Mouse (Mus musculus): ENCODE data around the gene Rhod.

Gene Rhod

DNA sequence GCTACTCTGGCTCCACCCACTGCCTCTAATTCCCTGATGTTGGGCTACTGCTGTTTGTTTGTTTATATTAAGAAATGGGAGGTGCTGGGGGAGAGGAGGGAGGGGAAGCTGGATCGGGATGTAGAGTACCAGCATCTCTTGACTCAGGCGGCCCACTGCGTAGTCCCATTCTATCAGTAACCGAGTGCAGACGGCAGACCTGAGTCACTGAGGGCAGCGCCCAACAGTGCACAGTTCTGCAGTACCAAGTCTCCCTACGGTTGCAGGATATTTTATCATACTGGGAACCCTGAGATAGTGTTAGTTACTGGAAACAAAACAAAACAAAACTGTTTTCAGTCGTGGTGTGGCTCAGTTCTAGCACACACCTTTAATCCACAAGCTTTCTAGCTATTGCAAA is 11.9 kb upstream of the Rhod start:
- no peak for DNase-seq (ENCODE audit: extremely low read depth, insufficient read length, low spot score)

DNA sequence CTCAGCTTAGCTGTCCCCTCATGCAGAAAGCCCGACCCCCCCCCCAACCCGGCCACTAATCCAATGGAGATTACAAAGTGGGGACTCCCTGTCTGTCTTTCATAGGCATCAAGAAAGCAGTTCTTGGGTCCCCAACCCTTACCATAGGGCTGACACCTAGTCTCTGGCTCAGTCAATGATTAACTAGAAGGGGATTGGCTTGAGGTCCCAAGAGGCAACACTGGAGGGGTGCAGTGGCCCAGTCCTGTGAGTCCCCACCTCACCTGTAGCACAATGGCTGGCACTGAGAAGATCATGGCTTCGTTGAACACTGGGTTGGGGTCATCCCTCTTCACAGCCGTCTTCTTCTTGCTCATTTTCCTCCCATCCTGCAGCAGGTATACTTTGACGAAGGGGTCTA is 11.4 kb upstream of the Rhod start:
- DNase-seq (ENCODE audit: extremely low read depth, insufficient read length, low spot score), result no peak

- no peak for DNase-seq (ENCODE audit: extremely low read depth, insufficient read length, low spot score)
These were observed 10.0 kb upstream of the Rhod start for GRCm38 (mm10) chr19:4449230-4449629.

DNA sequence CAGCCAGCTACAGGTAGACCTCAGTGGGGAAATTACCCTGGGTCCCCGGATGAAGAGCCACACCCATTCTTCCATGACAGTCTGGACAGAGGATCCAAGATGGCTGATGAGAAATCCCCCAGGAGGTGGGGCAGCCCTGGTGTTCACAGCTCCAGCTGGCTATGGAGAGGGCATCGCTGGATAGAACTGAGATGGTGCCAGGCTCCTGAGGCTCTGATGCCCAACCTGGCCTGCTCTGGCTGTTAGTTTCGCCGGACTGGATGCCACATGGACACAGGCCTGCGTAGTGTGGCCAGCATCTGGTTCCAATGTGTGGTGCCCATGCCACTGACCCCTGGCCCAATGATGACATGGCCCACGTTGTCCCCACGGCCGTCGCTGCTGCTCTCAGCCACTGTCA is 8.2 kb upstream of the Rhod start:
- no peak for DNase-seq (ENCODE audit: extremely low read depth, insufficient read length, low spot score)

DNA sequence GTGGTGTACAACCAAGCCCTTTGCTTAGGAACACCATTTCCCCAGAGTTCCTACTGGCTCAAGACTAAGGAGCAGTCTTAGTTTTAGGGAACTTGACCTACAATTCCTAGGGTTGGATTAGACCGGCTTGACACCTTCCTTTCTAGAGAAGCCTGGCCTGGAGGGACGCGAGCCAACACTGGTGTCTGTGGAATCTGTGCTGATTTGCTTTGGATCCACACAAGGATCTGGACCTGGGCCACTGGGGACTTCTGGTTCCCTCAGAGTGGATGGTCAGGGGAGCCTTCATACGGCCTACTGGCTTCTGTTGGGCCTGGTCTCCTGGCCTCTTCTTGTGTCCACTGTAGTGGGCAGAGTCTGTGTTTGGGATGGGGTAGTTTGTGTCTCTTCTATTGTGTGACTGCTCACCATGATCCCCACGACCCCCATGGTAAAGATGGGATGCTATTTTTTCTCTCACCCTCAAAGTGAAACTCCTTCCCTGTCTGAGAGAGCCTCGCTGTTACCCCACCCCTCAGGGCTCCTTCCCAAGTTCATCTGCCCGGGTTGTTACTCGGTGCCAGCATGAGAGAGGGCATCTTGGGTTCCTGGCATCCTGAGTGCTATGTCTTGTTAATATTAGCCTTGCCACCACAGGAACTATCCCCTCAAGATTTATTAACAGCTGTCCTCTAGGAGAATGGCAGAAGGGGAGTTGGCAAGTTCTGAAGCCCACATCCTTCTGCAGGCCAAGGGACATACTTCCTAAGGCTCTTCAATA is 7.6 kb upstream of the Rhod start:
- no peak for DNase-seq (ENCODE audit: extremely low read depth, insufficient read length, low spot score)

DNA sequence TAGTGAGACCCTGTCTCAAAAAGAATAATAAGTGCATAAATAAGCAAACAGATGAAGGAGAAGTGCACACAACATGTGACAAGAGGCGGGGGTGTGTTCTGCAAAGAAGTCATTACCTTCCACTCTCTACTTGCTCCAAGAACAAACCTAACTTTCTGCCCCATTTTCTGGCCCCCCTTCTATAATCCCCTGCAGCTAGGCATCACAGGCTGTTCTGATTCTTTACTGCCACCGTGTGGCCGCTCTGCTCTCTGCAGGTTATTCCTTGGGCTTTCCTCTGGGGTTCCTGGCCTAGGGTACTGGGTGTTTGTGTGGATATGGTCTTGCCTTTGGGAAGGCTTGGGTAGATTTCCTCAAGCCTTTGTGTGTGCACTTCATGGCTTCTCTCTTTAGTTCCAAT is 3.2 kb upstream of the Rhod start:
- no peak for DNase-seq (ENCODE audit: extremely low read depth, insufficient read length, low spot score)

DNA sequence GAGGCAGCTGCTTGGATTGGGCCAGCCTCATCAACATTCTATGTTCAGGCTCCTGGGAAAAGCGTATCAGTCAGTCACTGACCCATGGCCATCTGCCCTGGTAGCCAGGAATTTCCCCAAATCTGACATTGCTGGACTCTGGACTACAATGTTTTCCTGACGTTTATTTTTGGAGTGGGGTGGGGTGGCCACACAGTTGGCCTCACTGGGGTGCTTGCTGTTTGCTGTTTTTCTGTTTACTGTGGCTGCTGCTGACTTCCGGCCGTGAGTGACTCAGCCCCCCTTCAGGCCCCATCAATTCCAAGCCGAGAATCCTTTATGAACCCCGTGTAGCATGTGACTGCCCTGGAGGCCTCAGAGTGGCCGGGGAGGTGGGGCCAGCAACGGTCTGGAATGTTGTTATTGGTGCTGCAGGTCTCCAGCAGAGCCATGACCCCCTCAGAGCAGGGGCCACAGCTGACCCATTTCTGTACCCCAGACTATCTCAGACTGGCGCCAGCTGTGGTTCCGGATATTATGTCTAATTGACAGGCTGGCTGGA is 2.5 kb upstream of the Rhod start:
- peak; percentile 69 for DNase-seq (ENCODE audit: extremely low read depth, insufficient read length, low spot score)

DNA sequence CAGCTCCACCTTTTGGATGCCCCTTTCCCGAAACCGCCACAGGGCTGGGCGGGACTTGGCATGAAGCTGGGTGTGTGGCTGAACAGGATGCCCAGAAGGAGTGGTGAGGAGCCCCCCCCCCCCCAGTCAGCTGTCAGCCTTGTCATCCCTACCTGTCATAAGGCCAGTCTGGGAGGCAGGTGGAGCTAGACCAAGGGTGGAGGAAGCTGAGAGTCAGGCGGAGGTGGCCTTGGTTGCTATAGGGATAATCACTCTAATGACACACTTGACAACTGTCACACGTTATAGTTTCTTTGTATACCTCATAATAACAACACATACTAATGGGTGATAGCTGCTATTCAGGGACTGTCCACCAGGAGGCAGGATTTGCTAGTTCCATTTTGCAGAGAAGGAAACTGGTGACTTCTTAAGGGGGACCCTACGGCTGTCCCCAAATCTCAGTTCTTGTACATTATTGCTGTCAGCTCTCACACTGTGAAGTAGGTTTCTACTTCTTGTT is 1.9 kb upstream of the Rhod start:
- peak; percentile 71 for DNase-seq (ENCODE audit: extremely low read depth, insufficient read length, low spot score)

- peak; percentile 42 for DNase-seq (ENCODE audit: extremely low read depth, insufficient read length, low spot score)
These were observed 990 bp upstream of the Rhod start for GRCm38 (mm10) chr19:4440222-4440621.

DNA sequence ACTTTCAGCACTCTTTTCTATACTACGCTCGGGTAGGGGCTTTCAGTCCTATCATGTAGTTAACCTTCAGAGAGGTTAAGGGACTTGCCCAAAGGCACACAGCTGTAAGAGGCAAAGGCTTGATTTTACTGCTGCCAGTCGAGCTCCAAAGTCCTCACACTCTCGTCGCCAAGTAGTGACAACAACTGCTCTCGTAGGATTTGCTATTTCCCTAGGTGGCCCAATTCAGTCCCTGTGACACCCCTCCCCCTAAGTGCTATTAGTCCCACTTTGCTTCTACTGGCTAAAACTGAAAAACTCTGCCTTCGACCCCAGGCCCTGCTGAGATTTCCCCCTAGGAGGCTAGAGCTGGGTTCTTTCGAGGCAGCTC is 456 bp downstream of the Rhod start:
- no peak for DNase-seq (ENCODE audit: extremely low read depth, insufficient read length, low spot score)

GRCm38 (mm10) chr19:4437886-4438285 is 1.3 kb downstream of the Rhod start:
- DNase-seq (ENCODE audit: extremely low read depth, insufficient read length, low spot score), result peak; percentile 51

GRCm38 (mm10) chr19:4436254-4436653 is 3.0 kb downstream of the Rhod start:
- DNase-seq (ENCODE audit: extremely low read depth, insufficient read length, low spot score), result no peak

GRCm38 (mm10) chr19:4434999-4435398 is 4.2 kb downstream of the Rhod start:
- no peak for DNase-seq (ENCODE audit: extremely low read depth, insufficient read length, low spot score)

DNA sequence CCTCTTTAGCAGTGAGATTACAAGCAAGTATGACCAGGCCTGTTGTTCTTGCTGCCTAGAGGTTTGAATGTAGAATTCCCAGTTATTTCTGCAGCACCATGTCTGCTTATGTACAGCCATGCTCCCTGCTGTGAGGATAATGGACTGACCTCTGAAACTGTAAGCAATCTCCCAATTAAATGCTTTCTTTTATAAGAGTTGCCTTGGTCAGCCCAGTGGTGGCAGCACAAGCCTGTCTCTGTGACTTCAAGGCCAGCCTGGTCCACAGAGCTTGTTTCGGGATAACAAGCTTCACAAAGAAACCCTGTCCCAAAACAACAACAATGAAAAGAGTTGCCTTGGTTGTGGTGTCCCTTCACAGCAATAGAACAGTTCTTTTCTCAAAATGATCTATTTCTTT is 5.5 kb downstream of the Rhod start:
- no peak for DNase-seq (ENCODE audit: extremely low read depth, insufficient read length, low spot score)

DNA sequence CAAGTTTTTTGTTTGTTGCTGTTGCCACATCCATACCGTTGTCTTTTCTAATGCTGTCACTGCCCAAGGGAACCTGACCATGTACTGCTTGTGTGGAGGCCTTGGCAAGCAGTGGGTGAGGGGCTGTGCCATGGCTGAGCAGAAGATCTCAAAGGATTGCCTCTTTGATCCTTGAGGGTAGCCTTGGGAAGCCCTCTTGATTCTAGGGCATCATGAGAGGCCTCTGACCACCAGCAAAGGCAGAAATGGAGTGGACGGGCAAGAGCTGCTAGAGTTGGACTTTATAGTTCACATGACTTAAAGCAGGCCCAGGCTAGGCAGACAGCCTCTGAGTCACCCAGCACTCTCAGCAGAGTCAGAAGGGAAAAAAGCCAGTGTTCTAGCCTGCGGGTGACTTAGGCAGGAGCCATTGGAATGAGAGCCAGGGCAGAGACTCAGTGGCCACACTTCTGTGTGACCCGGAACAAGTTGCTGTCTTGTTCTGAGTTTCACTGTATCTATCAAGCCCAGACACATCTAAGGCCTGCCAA is 9.1 kb downstream of the Rhod start:
- peak; percentile 51 for DNase-seq (ENCODE audit: extremely low read depth, insufficient read length, low spot score)

DNA sequence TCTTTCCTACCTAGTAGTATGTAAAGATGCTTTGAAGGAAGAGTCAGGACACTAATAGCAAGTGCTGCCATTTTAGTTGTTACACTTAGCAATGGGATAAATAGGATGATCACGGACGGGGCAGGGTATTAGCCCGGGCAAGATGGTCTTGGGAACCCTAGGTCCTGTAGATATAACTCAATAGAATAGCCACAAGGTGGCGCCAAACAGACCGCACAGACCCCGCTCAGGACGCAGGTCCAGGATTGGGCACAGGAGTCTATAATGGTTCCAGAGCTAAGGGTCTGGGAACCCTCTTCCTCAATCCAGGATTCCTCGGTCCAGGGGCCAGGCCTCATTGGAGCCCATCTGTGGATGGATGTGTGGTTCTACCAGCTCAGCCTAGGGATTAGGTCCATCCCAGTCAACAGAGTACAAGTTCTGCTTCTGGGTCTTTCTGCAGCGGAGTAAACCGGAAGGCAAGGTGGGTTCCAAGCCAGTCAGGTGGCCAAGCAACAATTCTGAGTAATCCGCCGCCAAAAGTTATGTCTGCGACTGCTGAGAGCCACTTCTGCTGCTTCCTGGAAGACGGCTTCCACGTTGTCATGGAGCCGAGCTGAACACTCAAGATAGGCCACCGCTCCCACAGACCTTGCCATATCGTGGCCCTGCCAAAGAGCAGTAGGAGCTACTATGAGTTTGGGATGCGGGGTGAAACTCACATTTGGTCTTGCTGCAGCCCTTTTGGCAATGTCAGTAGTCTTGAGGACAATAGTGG is 13.4 kb downstream of the Rhod start:
- no peak for DNase-seq (ENCODE audit: extremely low read depth, insufficient read length, low spot score)

- no peak for DNase-seq (ENCODE audit: extremely low read depth, insufficient read length, low spot score)
These were observed 16.2 kb downstream of the Rhod start for GRCm38 (mm10) chr19:4423021-4423420.

DNA sequence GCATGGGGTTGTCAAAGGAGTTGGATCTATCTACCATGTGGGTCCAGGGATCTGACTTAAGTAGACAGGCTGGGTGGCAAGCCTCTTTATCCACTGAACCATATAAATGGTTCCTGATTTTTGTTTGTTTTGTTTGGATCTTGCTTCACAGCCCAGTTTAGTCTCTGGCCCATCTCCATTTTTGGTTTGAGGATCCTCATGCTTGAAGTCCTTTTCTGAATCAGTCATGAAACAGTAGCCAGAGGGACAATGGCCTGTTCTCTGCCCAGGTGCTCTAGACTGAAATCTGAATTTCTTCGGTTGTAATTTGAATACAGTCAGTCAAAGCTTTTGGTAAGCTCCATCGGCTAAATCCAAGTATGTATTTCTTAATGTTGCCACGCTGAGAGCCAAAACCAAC is 16.7 kb downstream of the Rhod start:
- DNase-seq (ENCODE audit: extremely low read depth, insufficient read length, low spot score), result no peak

DNA sequence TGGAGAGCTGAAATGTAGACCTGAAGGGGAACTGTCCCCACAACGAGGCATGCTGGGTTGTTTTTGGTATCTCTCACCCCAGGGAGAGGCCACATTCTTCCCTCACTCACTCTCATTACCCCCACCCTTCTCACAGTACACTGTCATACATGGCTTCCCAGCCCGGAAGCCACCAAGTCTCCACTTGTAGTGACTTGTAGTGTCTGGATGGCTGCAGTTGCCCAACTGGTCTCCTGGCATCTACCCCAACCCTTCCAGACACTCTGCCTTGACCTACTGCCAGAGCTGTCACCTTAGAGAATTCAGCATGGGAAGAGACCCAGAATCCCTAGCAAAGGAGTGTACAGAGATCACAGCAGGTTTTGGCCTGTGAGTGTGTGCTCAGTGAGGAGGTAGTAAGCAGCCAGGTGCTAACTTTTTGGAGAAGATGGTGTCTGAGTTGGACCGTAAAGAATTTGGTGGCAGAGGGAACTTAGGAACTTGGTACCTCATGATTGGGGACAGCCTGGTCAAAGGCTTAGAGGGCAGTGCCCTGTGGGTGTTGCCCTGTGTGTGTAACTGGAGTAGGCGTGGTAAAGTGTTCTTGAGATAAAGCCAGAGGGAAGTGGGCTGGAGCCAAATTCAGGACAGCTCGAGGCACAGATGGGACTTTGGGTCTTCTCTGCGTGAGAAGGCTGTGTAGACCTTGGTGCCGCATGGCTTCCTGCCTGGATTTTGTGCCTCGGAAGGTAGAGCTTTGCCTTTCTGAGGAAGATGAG is 18.9 kb downstream of the Rhod start:
- peak; percentile 43 for DNase-seq (ENCODE audit: extremely low read depth, insufficient read length, low spot score)

DNA sequence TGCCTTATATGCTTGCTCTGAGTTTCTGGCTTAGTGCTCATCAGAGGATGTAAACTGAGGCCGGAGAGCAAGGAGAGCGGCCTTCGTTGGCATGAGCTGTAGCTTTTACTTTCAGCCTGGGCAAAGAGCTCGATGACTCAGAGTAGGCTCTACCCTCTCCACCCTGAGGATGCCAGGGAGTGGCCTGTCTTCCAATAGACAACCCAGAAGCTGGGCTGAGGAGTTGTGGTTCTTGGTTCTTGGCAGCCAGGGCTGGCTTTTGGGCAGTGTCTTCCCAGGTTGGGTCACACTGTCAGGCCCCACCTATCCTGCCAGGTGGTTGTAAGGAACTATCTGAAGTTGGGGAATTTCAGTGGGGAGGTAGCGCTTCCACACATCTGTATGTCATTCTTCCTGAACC is 19.5 kb downstream of the Rhod start:
- DNase-seq (ENCODE audit: extremely low read depth, insufficient read length, low spot score), result peak; percentile 63

- no peak for DNase-seq (ENCODE audit: extremely low read depth, insufficient read length, low spot score)
These were observed 21.5 kb downstream of the Rhod start for GRCm38 (mm10) chr19:4417713-4418112.
